Mouse (Mus musculus): ENCODE measurements around the gene Clba1.

Clba1 gene

GRCm38 (mm10) chr12:112795466-112796104 is 13.2 kb upstream of the Clba1 start:
- DNase-seq, result no peak

- DNase-seq, result no peak
Observed at GRCm38 (mm10) chr12:112796551-112797510, 11.9 kb upstream of the Clba1 start.

GRCm38 (mm10) chr12:112797672-112798331 is 10.9 kb upstream of the Clba1 start:
- DNase-seq, result peak in 1 of 2 experiments; percentile 35

- DNase-seq, result peak; percentile 36 to 75
Observed at GRCm38 (mm10) chr12:112798332-112798681, 10.4 kb upstream of the Clba1 start.

GRCm38 (mm10) chr12:112798716-112799115 is 10.0 kb upstream of the Clba1 start:
- DNase-seq, result peak in 1 of 2 experiments; percentile 19

GRCm38 (mm10) chr12:112799237-112799970 is 9.3 kb upstream of the Clba1 start:
- peak in 1 of 2 experiments; percentile 25 for DNase-seq

- DNase-seq, result peak; percentile 73 to 82
Observed at GRCm38 (mm10) chr12:112800476-112800875, 8.3 kb upstream of the Clba1 start.

- DNase-seq, result peak; percentile 34 to 71
Observed at GRCm38 (mm10) chr12:112801864-112802846, 6.6 kb upstream of the Clba1 start, which contains the start of gene Ahnak2. Ahnak2 (minus strand) TSS chr12:112802657.

GRCm38 (mm10) chr12:112802917-112803316 is 5.8 kb upstream of the Clba1 start:
- no peak for DNase-seq

GRCm38 (mm10) chr12:112804046-112804445 is 4.7 kb upstream of the Clba1 start:
- DNase-seq, result peak in 1 of 2 experiments; percentile 53

- DNase-seq, result no peak
Observed at GRCm38 (mm10) chr12:112806044-112806443, 2.7 kb upstream of the Clba1 start.

- DNase-seq, result no peak
Observed at GRCm38 (mm10) chr12:112807796-112808195, 941 bp upstream of the Clba1 start.

GRCm38 (mm10) chr12:112808212-112808586 is 538 bp upstream of the Clba1 start:
- no peak for DNase-seq

GRCm38 (mm10) chr12:112809641-112810040 is 904 bp downstream of the Clba1 start:
- peak; percentile 44 to 62 for DNase-seq

- peak in 1 of 2 experiments; percentile 41 for DNase-seq
Observed at GRCm38 (mm10) chr12:112810092-112810885, 1.6 kb downstream of the Clba1 start.

GRCm38 (mm10) chr12:112813370-112813769 is 4.6 kb downstream of the Clba1 start:
- peak; percentile 76 to 90 for DNase-seq

- peak; percentile 52 to 83 for DNase-seq
Observed at GRCm38 (mm10) chr12:112814682-112815470, 6.1 kb downstream of the Clba1 start.

- DNase-seq, result peak; percentile 74 to 79
Observed at GRCm38 (mm10) chr12:112816294-112816693, 7.6 kb downstream of the Clba1 start.

- peak in 1 of 2 experiments; percentile 15 for DNase-seq
Observed at GRCm38 (mm10) chr12:112816866-112817265, 8.1 kb downstream of the Clba1 start.

Measured in kidney, postnatal 25 days (tissue).